Mouse (Mus musculus) spleen, adult 2 months (tissue): ENCODE measurements around the gene Gm525. TPM values are rescaled to one million over a fixed set of nuclear protein-coding genes. Genes with fewer than 3 reads are reported as not detected.
A peak's percentile ranks its signal among the peaks of the same experiment; 100 is the strongest.

Source experiments
- DNase-seq, 2 experiments: peaks; one replicate each; pipeline versions ENCODE4 v3.0.0 to v3.0.0-alpha.2; 2012 to 2021; ENCODE audit warnings: low spot score in 2 of 2, low read depth in 1 of 2
- H3K27ac ChIP-seq: fragments of 200-500 bp; 2 replicates; pipeline ENCODE4 v1.5.1; 2012; ENCODE audit warnings: low read length, inconsistent platforms; ENCODE audit not compliant: insufficient read depth
- H3K27me3 ChIP-seq: fragments of 200-500 bp; 2 replicates; pipeline ENCODE4 v1.6.1; 2012; ENCODE audit warnings: mild to moderate bottlenecking, moderate library complexity, low read length, inconsistent platforms; ENCODE audit not compliant: control insufficient read depth, insufficient read depth
- H3K36me3 ChIP-seq: fragments of 200-500 bp; 2 replicates; pipeline ENCODE4 v1.6.1; 2012; ENCODE audit warnings: mild to moderate bottlenecking, low read length, inconsistent platforms; ENCODE audit not compliant: control insufficient read depth, insufficient read depth
- H3K4me1 ChIP-seq: fragments of 200-500 bp; 2 replicates; pipeline ENCODE4 v1.6.1; 2011; ENCODE audit warnings: inconsistent platforms; ENCODE audit not compliant: control insufficient read depth, insufficient read depth, insufficient read length
- H3K4me3 ChIP-seq: fragments of 200-500 bp; 2 replicates; pipeline ENCODE4 v1.5.1; 2011; ENCODE audit warnings: mild to moderate bottlenecking, inconsistent platforms; ENCODE audit not compliant: insufficient read depth, insufficient read length; ENCODE audit errors: extremely low read depth
- CTCF ChIP-seq: fragments of 200-500 bp; IDR thresholded peaks from 2 replicates; pipeline ENCODE4 v1.5.1; 2011; ENCODE audit warnings: mild to moderate bottlenecking, inconsistent platforms; ENCODE audit not compliant: insufficient read depth, insufficient read length, insufficient replicate concordance; ENCODE audit errors: extremely low read depth
- POLR2A ChIP-seq: fragments of 200-500 bp; IDR thresholded peaks from 2 replicates; pipeline ENCODE4 v1.6.1; 2011; ENCODE audit warnings: low read depth, low read length, inconsistent platforms
- WGBS: fragments of 180-500 bp; shearing (Covaris S2); methylation state at CpG from one replicate; pipeline ENCODE4 v1.1.7; 2018; 5-methylcytosine and 5-hydroxymethylcytosine counted together
- polyA plus RNA-seq: library from polyadenylated mRNA; depleted of rRNA; stranded (reverse); fragments of >200 nt; gene quantifications from 2 replicates; pipeline ENCODE4 v1.2.3, GENCODE M21; 2012; rRNA removed

Gene Gm525
- not detected in 2 replicates for polyA plus RNA-seq

DNA sequence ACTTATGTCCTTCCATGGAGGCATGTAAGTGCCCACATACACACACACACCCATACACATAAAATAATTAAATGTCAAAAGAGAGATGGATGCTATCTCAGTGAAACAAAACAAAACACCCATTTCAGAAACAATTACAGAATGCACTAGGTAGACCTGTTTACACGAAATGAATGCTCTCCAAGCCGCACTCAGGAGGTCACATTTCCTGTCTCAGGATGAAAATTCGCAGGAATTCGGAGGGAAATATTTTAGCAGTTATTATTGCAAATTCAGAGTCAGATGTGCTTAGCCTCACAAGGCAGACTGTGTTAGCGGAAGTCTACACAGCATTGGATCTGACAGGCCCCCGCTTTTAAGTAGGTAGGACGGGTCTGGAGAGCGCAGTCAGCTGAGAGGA, at the start of gene Gm525:
Gene Gm525 (plus strand): TSS at position 301 of the 400 bp plus-strand sequence.
- WGBS: 85% methylated on average over 8 of the region's 8 CpGs
- H3K4me1 ChIP-seq: peaks cover 18% of the 10 kb centered on the region; the same call in 1 of the 2 replicates
- no peaks in the 10 kb centered on the region for H3K27me3 ChIP-seq
- H3K27ac ChIP-seq: no peak within 1 kb of the TSS
- no peak for TF ChIP-seq CTCF
- no peak for TF ChIP-seq POLR2A
- no peak for DNase-seq
- no peak within 1 kb of the TSS for H3K4me3 ChIP-seq
- no peaks in the 10 kb centered on the region for H3K36me3 ChIP-seq

- peak overlapping the region; percentile 96 for H3K27ac ChIP-seq
- H3K4me1 ChIP-seq: peaks cover 34% of the 10 kb centered on the region; the same call in 1 of the 2 replicates
- H3K4me3 ChIP-seq: peak overlapping the region; percentile 40; the same call in 1 of the 2 replicates
- H3K27me3 ChIP-seq: no peaks in the 10 kb centered on the region
- peak; percentile 69 to 88 for DNase-seq
- WGBS: 31% methylated on average over 11 of the region's 11 CpGs
- TF ChIP-seq CTCF (no peak), POLR2A (no peak; the same call in 1 of the 2 replicates)
- H3K36me3 ChIP-seq: peaks cover 6% of the 10 kb centered on the region
Observed at GRCm38 (mm10) chr11:89024181-89024881, 49.3 kb upstream of the Gm525 start.

GRCm38 (mm10) chr11:89025603-89026002, 48.0 kb upstream of the Gm525 start:
- Histone ChIP-seq H3K4me1 (peaks cover 34% of the 10 kb centered on the region; the same call in 1 of the 2 replicates), H3K4me3 (no peak overlapping the region), H3K36me3 (no peaks in the 10 kb centered on the region; the same call in 1 of the 2 replicates), H3K27me3 (no peaks in the 10 kb centered on the region), H3K27ac (peak overlapping the region; percentile 96)
- 92% methylated on average over 3 of the region's 3 CpGs for WGBS
- DNase-seq: no peak
- TF ChIP-seq CTCF: no peak
- no peak for TF ChIP-seq POLR2A

DNA sequence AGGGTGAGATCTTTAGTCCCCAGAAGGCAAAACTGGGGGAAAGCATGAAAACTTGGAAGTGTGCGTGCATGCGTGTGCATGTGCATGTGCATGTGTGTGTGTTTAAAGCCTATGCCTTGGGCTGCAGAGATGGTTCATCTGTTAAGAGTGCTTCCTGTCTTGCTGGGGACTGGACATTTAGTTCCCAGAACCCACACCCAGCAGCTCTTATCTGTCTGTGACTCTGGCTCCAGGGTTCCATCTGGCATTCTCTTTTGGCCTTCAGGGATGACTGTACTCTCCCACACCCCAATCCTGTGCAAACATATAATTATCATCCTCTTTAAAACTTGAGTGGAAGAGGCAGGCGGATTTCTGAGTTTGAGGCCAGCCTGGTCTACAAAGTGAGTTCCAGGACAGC, 47.5 kb upstream of the Gm525 start:
- H3K4me3 ChIP-seq: no peak overlapping the region
- H3K4me1 ChIP-seq: peaks cover 34% of the 10 kb centered on the region; the same call in 1 of the 2 replicates
- no peak for TF ChIP-seq POLR2A
- TF ChIP-seq CTCF: no peak
- WGBS: 94% methylated on average over 3 of the region's 3 CpGs
- no peaks in the 10 kb centered on the region for H3K36me3 ChIP-seq
- H3K27me3 ChIP-seq: no peaks in the 10 kb centered on the region
- H3K27ac ChIP-seq: peak overlapping the region; percentile 17
- DNase-seq: no peak

DNA sequence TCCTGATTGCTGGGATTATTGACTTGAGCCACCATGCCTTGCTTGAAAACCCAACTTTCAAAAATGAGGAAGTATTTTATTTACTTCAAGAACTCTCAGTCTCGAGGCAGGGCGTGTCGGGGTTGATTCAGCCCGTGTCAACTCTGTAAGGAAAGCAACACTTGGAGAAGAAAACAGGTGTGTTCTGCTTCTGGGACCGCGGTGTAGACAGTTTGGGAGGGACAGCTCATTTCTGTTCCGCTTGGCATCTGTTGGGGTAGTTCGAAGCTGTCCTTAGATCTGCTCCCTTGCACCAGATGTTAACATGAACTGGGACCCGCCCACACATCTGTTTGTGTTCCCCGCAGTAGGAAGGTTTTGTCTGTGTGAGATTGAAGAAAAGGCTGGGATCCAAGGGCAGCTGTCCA, 45.7 kb upstream of the Gm525 start:
- no peaks in the 10 kb centered on the region for H3K27me3 ChIP-seq
- peak overlapping the region; percentile 89 for H3K27ac ChIP-seq
- TF ChIP-seq POLR2A (no peak), CTCF (no peak)
- H3K4me3 ChIP-seq: peak overlapping the region; percentile 44; the same call in 1 of the 2 replicates
- 5% methylated on average over 10 of the region's 10 CpGs for WGBS
- H3K4me1 ChIP-seq: peaks cover 34% of the 10 kb centered on the region; the same call in 1 of the 2 replicates
- no peaks in the 10 kb centered on the region for H3K36me3 ChIP-seq
- DNase-seq: peak; percentile 64 to 73

DNA sequence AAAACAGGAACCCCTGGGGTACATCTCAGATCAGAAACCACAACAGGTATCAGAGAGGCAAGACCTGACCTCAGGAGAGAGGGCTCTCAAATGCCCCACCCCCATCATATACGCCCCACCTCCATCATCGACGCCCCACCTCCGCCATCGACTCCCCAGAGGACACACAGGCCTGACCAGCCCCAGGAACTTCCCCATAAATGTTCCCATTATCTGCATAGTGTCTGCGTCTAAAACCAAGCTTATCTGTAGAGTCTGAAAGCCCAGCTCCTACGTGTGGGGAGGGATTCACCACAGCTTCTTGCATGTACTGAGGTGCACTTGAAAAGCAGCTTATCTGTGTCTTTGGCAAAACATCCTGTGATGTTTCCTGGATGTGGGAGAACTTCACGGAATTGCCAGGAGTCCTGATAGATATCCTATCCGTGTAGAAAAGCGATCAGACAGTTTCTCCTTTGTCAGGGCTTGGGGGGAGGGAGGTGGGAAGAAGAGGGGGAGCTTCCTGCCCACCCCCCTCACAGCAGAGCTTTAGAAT, 44.7 kb upstream of the Gm525 start:
- Histone ChIP-seq H3K4me1 (peaks cover 26% of the 10 kb centered on the region; the same call in 1 of the 2 replicates), H3K4me3 (no peak overlapping the region), H3K36me3 (no peaks in the 10 kb centered on the region), H3K27ac (peak overlapping the region; percentile 89), H3K27me3 (no peaks in the 10 kb centered on the region)
- DNase-seq: peak; percentile 63 to 86
- 20% methylated on average over 10 of the region's 10 CpGs for WGBS
- no peak for TF ChIP-seq CTCF
- no peak for TF ChIP-seq POLR2A
